Mouse (Mus musculus) lung, embryonic 15.5 days (tissue): ENCODE measurements around the gene Pramef17. TPM values are rescaled to one million over a fixed set of nuclear protein-coding genes. Genes with fewer than 3 reads are reported as not detected.
"Not testable (repeated sequence)": the region's sequence is repeated elsewhere in the genome, so short reads cannot be mapped to it uniquely, and the experiment has no call there.

Experiments
- ATAC-seq: fragments of 200-750 bp; cut with Nextera tagmentation; 2 replicates; pipeline ENCODE4 v1.8.0; 2017; ENCODE audit warnings: moderate number of reproducible peaks, borderline replicate concordance; ENCODE audit not compliant: low FRiP score, low TSS enrichment; ENCODE audit errors: extremely low read depth
- H3K27ac ChIP-seq: fragments of 300-500 bp; sonication (generic); 2 replicates; pipeline ENCODE4 v1.5.1; 2015; ENCODE audit warnings: moderate library complexity, mild to moderate bottlenecking, inconsistent platforms
- H3K27me3 ChIP-seq: fragments of 300-500 bp; sonication (generic); 2 replicates; pipeline ENCODE4 v1.6.1; 2015; ENCODE audit warnings: inconsistent platforms
- H3K36me3 ChIP-seq: fragments of 300-500 bp; sonication (generic); 2 replicates; pipeline ENCODE4 v1.6.1; 2015; ENCODE audit warnings: inconsistent platforms
- H3K4me1 ChIP-seq: fragments of 300-500 bp; sonication (generic); 2 replicates; pipeline ENCODE4 v1.6.1; 2015; ENCODE audit warnings: inconsistent platforms
- H3K4me2 ChIP-seq: fragments of 300-500 bp; sonication (generic); 2 replicates; pipeline ENCODE4 v1.6.1; 2015; ENCODE audit warnings: inconsistent platforms, mild to moderate bottlenecking, moderate library complexity
- H3K4me3 ChIP-seq: fragments of 300-500 bp; sonication (generic); 2 replicates; pipeline ENCODE4 v1.5.1; 2015; ENCODE audit warnings: mild to moderate bottlenecking, inconsistent platforms
- H3K9ac ChIP-seq: fragments of 300-500 bp; sonication (generic); 2 replicates; pipeline ENCODE4 v1.6.1; 2015; ENCODE audit warnings: inconsistent platforms
- H3K9me3 ChIP-seq: fragments of 300-500 bp; sonication (generic); 2 replicates; pipeline ENCODE4 v1.6.1; 2016; ENCODE audit warnings: inconsistent platforms
- WGBS: fragments of 180-500 bp; shearing (Covaris S2); methylation state at CpG from one replicate; pipeline ENCODE4 v1.1.7; 2015; 5-methylcytosine and 5-hydroxymethylcytosine counted together
- polyA plus RNA-seq: library from polyadenylated mRNA; unstranded; fragments of >200 nt; fragmentation: Nextera tagmentation; extraction: Ambion mirVana; gene quantifications from 2 replicates; pipeline ENCODE4 v1.2.1, GENCODE M21; 2015

Pramef17 gene
- polyA plus RNA-seq, result not detected in 2 replicates

- not testable (repeated sequence) for H3K4me2 ChIP-seq, H3K4me1 ChIP-seq, H3K36me3 ChIP-seq, H3K9me3 ChIP-seq, H3K27ac ChIP-seq, H3K4me3 ChIP-seq, H3K27me3 ChIP-seq, ATAC-seq, H3K9ac ChIP-seq
- 51% methylated on average over 3 of the region's 3 CpGs for WGBS
Measured at GRCm38 (mm10) chr4:143994269-143994668, at the start of gene Pramef17. Gene Pramef17 (minus strand): TSS chr4:143994369.

GRCm38 (mm10) chr4:143988126-143988525, 6.0 kb downstream of the Pramef17 start:
- not testable (repeated sequence) for H3K4me2 ChIP-seq, H3K27ac ChIP-seq, H3K4me3 ChIP-seq, H3K9me3 ChIP-seq, H3K9ac ChIP-seq, ATAC-seq, H3K4me1 ChIP-seq, H3K27me3 ChIP-seq, H3K36me3 ChIP-seq
- WGBS, result 94% methylated on average over 16 of the region's 17 CpGs

DNA sequence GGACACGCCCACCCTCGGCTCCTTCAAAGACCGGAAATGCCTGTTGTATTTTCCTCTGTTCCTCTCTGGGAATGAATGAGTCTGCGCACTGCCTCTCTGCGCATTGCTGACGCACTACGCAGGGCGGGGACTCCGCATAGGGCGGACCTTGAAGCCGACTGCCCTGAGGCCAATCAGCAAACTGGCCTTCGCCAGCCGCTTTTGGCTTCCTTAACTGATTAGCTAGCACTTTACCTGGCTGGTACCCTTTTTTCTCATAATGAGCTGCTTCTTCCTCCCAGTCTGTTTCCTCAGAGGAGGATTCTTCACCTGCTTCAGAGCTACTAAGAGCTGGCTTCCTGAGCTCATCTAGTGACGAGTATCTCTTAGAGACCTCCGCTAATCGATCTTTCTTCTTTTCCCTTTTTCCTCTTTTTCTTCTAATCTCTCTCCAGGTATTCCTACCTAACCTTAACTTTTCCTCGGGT, 6.7 kb downstream of the Pramef17 start:
- H3K9ac ChIP-seq, result not testable (repeated sequence)
- WGBS, result 92% methylated on average over 12 of the region's 17 CpGs

DNA sequence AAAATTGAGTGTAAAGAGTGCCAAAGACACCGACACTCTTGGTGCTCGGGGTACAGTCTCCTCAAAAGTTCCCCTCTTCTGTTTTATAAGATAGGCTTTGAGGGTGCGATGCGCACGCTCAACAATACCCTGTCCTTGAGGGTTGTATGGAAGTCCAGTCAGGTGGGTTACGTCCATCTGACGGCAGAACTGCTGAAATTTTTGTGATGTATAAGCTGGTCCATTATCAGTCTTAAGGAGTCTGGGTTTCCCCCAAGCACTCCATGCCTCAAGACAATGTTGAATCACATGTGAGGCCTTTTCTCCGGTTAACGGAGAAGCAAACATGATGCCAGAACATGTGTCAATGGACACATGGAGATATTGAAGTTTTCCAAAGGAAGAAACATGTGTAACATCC, 8.4 kb downstream of the Pramef17 start:
- 87% methylated on average over 7 of the region's 9 CpGs for WGBS
- ATAC-seq, H3K4me1 ChIP-seq, H3K4me2 ChIP-seq, H3K9ac ChIP-seq, H3K9me3 ChIP-seq, H3K4me3 ChIP-seq, H3K27me3 ChIP-seq, H3K36me3 ChIP-seq, H3K27ac ChIP-seq: not testable (repeated sequence)

More for the DNA sequence above, 6.7 kb downstream of the Pramef17 start:
- not testable (repeated sequence) for H3K4me2 ChIP-seq, ATAC-seq, H3K27ac ChIP-seq, H3K4me1 ChIP-seq, H3K27me3 ChIP-seq, H3K36me3 ChIP-seq, H3K9me3 ChIP-seq, H3K4me3 ChIP-seq

DNA sequence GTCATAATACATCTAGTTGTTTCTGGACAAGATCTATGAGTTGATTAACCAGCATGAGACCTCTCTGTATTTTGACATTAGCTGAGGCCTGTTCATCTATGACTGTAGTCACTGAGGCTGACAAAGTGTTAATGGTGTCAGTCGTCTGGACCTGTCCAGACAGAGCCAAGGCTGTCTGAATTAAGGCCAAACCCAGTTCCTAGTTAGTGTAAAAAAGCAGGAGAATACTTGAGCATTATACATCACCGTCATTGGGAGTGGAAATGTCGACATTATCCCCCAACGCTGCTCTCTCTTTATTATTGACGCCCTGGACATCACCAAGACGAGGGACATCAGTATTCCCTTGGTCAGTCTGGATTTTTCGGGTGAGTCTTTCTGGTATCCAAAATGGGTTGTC, 9.0 kb downstream of the Pramef17 start:
- WGBS, result no CpG with 5 or more reads among the region's 7 CpGs
- not testable (repeated sequence) for H3K4me1 ChIP-seq, H3K9ac ChIP-seq, H3K4me3 ChIP-seq, ATAC-seq, H3K36me3 ChIP-seq, H3K27me3 ChIP-seq, H3K9me3 ChIP-seq, H3K27ac ChIP-seq, H3K4me2 ChIP-seq

- not testable (repeated sequence) for ATAC-seq, H3K27ac ChIP-seq, H3K4me1 ChIP-seq, H3K9ac ChIP-seq, H3K4me3 ChIP-seq, H3K27me3 ChIP-seq, H3K4me2 ChIP-seq, H3K36me3 ChIP-seq, H3K9me3 ChIP-seq
- WGBS, result no CpG with 5 or more reads among the region's 1 CpGs
Measured at GRCm38 (mm10) chr4:143983446-143983845, 10.7 kb downstream of the Pramef17 start.

GRCm38 (mm10) chr4:143966850-143967249, 27.3 kb downstream of the Pramef17 start, which contains the start of gene Gm13101:
Gene Gm13101 (minus strand): TSS chr4:143966950.
- WGBS, result 45% methylated on average over 1 of the region's 2 CpGs
- not testable (repeated sequence) for H3K9me3 ChIP-seq, H3K27ac ChIP-seq, H3K9ac ChIP-seq, H3K4me2 ChIP-seq, H3K4me1 ChIP-seq, H3K4me3 ChIP-seq, H3K27me3 ChIP-seq, H3K36me3 ChIP-seq, ATAC-seq

DNA sequence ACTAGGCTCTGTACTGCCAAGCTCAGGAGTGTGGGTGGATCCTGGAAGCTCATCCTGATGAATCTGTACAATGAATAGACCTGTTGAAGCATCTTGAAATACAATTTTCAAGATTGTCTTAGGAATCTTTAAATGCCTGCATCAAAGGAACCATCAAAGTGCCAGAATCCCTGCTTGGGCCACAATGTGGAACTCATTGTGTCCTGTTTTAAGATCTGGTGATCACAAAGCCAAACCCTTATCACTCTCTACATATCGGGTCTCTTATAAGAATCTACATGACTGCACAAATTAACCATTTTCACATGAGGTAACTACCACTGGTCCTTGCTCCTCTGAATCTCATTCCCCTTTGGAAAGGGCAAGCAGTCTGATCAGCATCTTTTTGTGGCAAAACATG, 43.3 kb downstream of the Pramef17 start, which contains the start of gene Pramef25:
Gene Pramef25 (minus strand): TSS at position 101 of the 400 bp plus-strand sequence.
- WGBS, result 75% methylated on average over 1 of the region's 1 CpGs
- H3K27me3 ChIP-seq, H3K9me3 ChIP-seq, H3K27ac ChIP-seq, H3K4me1 ChIP-seq, H3K4me3 ChIP-seq, H3K36me3 ChIP-seq, H3K4me2 ChIP-seq, H3K9ac ChIP-seq, ATAC-seq: not testable (repeated sequence)

Other genes starting within 250 kb of the Pramef17 start
- gene Gm13023, start 205.0 kb downstream of the Pramef17 start, polyA plus RNA-seq, result not detected in 2 replicates
- gene Gm13084, start 178.3 kb downstream of the Pramef17 start, polyA plus RNA-seq, result not detected in 2 replicates
- not detected in 2 replicates for gene Gm13103, start 147.9 kb downstream of the Pramef17 start, polyA plus RNA-seq
- gene Pramef6, start 94.0 kb downstream of the Pramef17 start, polyA plus RNA-seq, result not detected in 2 replicates
- not detected in 2 replicates for gene Pramef25, start 43.4 kb downstream of the Pramef17 start, polyA plus RNA-seq
- not detected in 2 replicates for gene Gm13101, start 27.4 kb downstream of the Pramef17 start, polyA plus RNA-seq
- not detected in 2 replicates for gene Pramel4, start 64.8 kb upstream of the Pramef17 start, polyA plus RNA-seq
- gene Gm13102, start 112.1 kb upstream of the Pramef17 start, polyA plus RNA-seq, result not detected in 2 replicates
- gene Oog3, start 168.3 kb upstream of the Pramef17 start, polyA plus RNA-seq, result not detected in 2 replicates
- not detected in 2 replicates for gene Oog2, start 196.3 kb upstream of the Pramef17 start, polyA plus RNA-seq
- not detected in 2 replicates for gene C87977, start 218.9 kb upstream of the Pramef17 start, polyA plus RNA-seq